Mouse (Mus musculus): Measurements from ENCODE around the gene Fam129b. TPM values are rescaled to one million over a fixed set of nuclear protein-coding genes. Genes with fewer than 3 reads are reported as not detected.

Gene Fam129b
- polyA plus RNA-seq, 1 experiment from 2014 or later: 23.5 TPM

DNA sequence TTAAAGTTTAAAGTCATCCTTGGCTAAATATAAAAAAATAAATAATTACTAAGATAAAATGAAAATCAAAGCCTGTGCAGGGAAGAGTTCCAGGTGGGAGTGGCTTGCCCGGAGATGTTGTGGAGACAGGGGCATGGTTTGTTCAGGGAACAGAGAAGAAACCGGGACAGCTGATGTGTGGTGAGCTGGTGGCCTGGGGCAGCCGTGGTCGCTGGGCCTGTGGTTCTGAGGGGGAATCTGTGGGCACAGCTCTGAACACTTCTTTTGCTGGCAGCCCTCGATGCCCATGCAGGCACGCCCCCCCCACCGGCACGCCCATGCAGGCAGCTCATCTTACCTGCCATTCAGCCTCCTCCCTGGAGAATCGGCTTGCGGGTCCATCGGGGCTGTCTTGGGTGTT is 71.5 kb downstream of the Fam129b start:
- no peak for DNase-seq (ENCODE audit: low spot score)
- H3K36me3 ChIP-seq: peaks cover 75% of the 10 kb centered on the region
- H3K27me3 ChIP-seq (ENCODE audit: low read depth, poor library complexity, severe bottlenecking): no peaks in the 10 kb centered on the region
- no peaks in the 10 kb centered on the region for H3K9me3 ChIP-seq (replicated peaks)
- H3K27ac ChIP-seq (replicated peaks): no peak overlapping the region
- no peak overlapping the region for H3K4me3 ChIP-seq
- 94% methylated on average over 11 of the region's 11 CpGs for WGBS
- H3K4me1 ChIP-seq: no peaks in the 10 kb centered on the region

DNA sequence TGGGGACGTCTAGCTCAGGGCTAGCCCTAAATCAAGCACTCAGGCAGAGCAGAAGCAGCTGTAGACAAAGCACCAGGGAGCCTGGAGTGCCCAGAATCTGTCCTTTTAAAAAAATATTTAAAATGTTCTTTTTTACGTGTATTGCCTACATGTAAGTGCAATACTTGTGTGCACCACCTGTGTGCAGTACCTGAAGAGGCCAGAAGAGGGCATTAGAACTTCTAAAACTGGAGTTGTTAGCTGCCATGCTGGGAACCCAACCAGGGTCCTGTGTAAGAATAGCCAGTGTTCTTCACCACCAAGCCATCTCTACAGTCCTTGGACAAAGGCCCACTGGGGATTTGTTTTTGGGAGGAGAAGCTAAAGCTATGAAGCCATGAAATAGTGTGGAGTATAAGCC is 78.7 kb downstream of the Fam129b start:
- Histone ChIP-seq H3K4me1 (no peaks in the 10 kb centered on the region), H3K4me3 (no peak overlapping the region), H3K9me3 (replicated peaks) (peaks cover 5% of the 10 kb centered on the region), H3K27ac (replicated peaks) (no peak overlapping the region), H3K27me3 (ENCODE audit: low read depth, poor library complexity, severe bottlenecking) (no peaks in the 10 kb centered on the region), H3K36me3 (peaks cover 81% of the 10 kb centered on the region)
- no peak for DNase-seq (ENCODE audit: low spot score)
- 90% methylated on average over 2 of the region's 2 CpGs for WGBS

DNA sequence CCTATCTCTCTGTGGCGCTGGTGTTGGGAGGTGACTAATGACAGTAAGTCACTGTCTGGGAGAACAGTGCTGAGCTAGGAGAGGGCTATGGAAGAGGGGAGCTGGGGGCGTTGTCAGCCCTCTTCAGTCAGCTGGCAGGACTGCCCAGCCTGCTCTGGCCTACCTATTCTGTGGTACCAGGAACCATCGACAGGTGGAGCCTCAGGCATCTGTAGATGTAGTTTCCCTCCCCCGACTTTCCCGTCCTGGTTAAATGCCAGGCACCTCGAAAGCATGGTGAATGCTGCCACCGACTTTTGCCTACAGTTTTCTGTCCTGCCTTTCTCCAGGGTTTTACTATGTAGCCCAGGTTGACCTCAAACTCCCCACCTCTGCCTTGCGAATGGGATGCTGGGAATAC is 81.4 kb downstream of the Fam129b start:
- Histone ChIP-seq H3K4me3 (no peak overlapping the region), H3K27ac (replicated peaks) (no peak overlapping the region), H3K4me1 (peaks cover 15% of the 10 kb centered on the region), H3K36me3 (peaks cover 58% of the 10 kb centered on the region), H3K9me3 (replicated peaks) (peaks cover 5% of the 10 kb centered on the region), H3K27me3 (ENCODE audit: low read depth, poor library complexity, severe bottlenecking) (no peaks in the 10 kb centered on the region)
- WGBS: 67% methylated on average over 8 of the region's 8 CpGs
- no peak for DNase-seq (ENCODE audit: low spot score)

DNA sequence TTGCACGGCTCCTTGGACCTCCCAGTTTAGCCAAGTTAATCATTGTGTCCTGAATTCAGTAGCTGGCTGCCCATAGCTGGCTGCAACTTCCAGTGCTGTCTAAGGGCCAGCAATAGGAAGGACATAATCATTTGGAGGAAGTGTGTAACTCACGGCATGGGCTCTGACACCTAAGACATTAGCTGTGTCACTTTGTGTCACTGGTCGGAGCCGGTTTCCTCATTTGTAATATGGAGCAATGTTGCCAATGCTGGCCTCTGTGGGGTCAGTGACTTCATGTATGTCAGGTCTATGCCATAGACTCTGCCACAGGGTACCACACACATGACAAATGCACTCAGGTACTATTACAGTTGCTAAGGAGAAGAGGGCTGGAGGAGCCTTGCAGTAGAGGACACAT is 84.4 kb downstream of the Fam129b start:
- peaks cover 42% of the 10 kb centered on the region for H3K4me1 ChIP-seq
- no peaks in the 10 kb centered on the region for H3K9me3 ChIP-seq (replicated peaks)
- H3K4me3 ChIP-seq: peak overlapping the region; percentile 82
- no peaks in the 10 kb centered on the region for H3K27me3 ChIP-seq (ENCODE audit: low read depth, poor library complexity, severe bottlenecking)
- peaks cover 59% of the 10 kb centered on the region for H3K36me3 ChIP-seq
- DNase-seq (ENCODE audit: low spot score): no peak
- no peak overlapping the region; the same call in 1 of the 2 replicates for H3K27ac ChIP-seq (replicated peaks)
- 92% methylated on average over 4 of the region's 4 CpGs for WGBS

DNA sequence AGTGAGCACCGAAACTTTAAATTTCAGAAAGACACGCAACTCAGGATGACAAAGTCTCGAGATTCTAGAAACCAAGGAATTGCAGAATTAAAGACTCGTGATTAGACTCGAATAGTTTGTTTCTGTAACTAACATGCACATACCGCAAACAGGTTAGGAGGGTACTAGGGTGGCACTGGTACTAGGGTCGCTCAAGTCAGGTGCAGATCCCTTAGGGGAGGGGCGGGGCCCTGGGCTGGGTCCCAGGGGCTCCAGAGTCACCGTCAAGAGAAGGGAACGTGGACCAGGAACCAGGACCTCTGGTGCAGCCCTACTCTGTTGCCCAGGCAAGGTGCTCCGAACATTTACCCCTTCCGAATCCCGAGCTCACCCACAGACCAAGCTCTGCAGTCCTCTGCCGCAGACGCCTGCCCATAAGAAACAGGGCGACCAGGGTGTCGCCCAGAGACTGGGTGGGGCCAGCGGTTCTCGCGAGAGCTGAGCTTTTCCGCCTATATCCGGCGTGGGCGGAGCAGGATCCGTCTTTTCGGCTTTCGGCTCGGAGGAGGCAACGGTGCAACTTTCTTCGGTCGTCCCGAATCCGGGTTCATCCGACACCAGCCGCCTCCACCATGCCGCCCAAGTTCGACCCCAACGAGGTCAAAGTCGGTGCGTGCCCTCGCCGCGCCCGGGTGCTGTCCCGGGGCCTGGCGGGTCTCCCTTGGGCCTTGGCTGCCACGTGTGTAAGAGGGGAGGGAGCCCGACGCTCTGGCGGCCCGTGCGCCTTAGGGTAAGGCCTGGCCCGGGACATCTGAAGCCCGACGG is 85.5 kb downstream of the Fam129b start, which contains the start of the genes Rpl12 and Lrsam1:
Gene Rpl12 (plus strand): TSS at position 368 of the 804 bp plus-strand sequence.
Gene Lrsam1 (minus strand): TSS at position 423 of the 804 bp plus-strand sequence.
- Histone ChIP-seq H3K27ac (replicated peaks) (peak within 1 kb of the TSS; percentile 92), H3K36me3 (peaks cover 48% of the 10 kb centered on the region), H3K4me1 (peaks cover 54% of the 10 kb centered on the region), H3K9me3 (replicated peaks) (no peaks in the 10 kb centered on the region), H3K27me3 (ENCODE audit: low read depth, poor library complexity, severe bottlenecking) (no peaks in the 10 kb centered on the region), H3K4me3 (peak within 1 kb of the TSS; percentile 82)
- WGBS: 3% methylated on average over 55 of the region's 55 CpGs
- peak; percentile 91 for DNase-seq (ENCODE audit: low spot score)

DNA sequence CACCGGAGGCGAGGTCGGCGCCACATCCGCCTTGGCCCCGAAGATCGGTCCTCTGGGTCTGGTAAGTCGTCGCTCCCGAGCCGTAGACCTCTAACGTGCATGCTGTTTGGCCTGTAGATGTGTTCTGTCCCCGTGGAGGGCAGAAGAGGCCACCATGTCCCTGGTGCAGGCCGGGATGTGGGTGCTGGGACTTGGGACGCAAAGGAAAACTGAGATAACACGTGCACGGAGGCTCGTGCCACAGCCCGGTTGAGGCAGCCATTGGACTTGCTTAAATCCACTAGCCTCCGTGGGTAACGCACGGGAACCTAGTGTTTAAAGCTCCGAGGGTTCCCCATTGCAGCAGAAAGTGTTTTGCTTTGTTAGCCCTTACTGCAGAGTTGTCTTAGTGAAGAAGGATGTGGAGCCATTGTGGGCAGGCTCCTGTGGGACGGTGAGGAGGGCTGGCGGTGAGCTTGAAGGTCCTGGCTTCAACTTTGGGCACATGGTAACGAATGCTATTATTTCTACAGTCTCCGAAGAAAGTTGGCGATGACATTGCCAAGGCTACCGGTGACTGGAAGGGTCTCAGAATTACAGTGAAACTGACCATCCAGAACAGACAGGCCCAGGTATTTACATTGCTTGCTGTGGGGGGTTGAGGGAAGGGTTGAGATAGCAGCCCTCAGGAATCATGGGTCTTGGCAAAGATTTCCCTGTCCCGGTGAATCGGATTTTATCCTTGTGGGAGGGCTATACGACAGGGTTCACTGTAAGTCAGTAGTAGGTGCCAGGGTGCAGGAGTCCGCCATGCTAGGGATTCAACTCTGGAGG is 86.4 kb downstream of the Fam129b start:
- under 1% methylated on average over 33 of the region's 33 CpGs for WGBS
- peaks cover 40% of the 10 kb centered on the region for H3K36me3 ChIP-seq
- DNase-seq (ENCODE audit: low spot score): no peak
- H3K27me3 ChIP-seq (ENCODE audit: low read depth, poor library complexity, severe bottlenecking): no peaks in the 10 kb centered on the region
- H3K4me3 ChIP-seq: peak overlapping the region; percentile 82
- no peaks in the 10 kb centered on the region for H3K9me3 ChIP-seq (replicated peaks)
- peaks cover 59% of the 10 kb centered on the region for H3K4me1 ChIP-seq
- H3K27ac ChIP-seq (replicated peaks): peak overlapping the region; percentile 92

DNA sequence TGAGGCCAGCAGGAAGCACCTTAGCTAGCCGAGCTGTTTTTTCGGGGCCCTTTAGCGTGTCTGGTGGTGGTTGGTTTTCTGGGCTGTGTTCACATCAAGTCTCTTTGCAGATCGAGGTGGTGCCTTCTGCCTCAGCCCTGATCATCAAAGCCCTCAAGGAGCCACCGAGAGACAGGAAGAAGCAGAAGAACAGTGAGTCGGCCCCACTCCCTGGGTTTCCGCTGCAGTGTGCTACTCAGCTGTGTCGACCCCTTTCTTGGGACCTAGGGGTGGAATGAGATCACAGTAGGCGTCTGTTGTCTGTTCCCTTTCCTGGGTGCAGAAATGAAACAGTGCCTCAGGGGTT is 86.9 kb downstream of the Fam129b start:
- Histone ChIP-seq H3K27me3 (ENCODE audit: low read depth, poor library complexity, severe bottlenecking) (no peaks in the 10 kb centered on the region), H3K9me3 (replicated peaks) (no peaks in the 10 kb centered on the region), H3K4me3 (peak overlapping the region; percentile 82), H3K4me1 (peaks cover 65% of the 10 kb centered on the region), H3K36me3 (peaks cover 36% of the 10 kb centered on the region), H3K27ac (replicated peaks) (peak overlapping the region; percentile 92)
- DNase-seq (ENCODE audit: low spot score): no peak
- WGBS: 8% methylated on average over 9 of the region's 9 CpGs

DNA sequence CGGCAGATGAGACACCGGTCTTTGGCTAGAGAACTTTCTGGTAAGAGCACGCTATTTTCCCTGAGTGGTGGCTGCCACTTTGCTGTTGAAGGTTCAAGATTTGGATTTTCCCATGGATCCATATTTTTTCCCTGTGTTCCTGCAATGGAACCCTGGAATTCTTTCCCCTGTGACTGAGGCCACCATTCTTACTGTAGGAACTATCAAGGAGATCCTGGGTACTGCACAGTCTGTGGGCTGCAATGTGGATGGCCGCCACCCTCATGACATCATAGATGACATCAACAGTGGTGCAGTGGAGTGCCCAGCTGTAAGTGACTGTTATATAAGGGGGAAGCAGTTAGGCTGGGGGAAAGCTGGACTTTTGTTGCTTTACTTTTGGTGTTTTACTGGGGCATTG is 87.6 kb downstream of the Fam129b start:
- Histone ChIP-seq H3K27ac (replicated peaks) (no peak overlapping the region), H3K4me3 (peak overlapping the region; percentile 82), H3K27me3 (ENCODE audit: low read depth, poor library complexity, severe bottlenecking) (no peaks in the 10 kb centered on the region), H3K9me3 (replicated peaks) (no peaks in the 10 kb centered on the region), H3K36me3 (peaks cover 31% of the 10 kb centered on the region), H3K4me1 (peaks cover 68% of the 10 kb centered on the region)
- DNase-seq (ENCODE audit: low spot score): no peak
- 69% methylated on average over 4 of the region's 4 CpGs for WGBS

DNA sequence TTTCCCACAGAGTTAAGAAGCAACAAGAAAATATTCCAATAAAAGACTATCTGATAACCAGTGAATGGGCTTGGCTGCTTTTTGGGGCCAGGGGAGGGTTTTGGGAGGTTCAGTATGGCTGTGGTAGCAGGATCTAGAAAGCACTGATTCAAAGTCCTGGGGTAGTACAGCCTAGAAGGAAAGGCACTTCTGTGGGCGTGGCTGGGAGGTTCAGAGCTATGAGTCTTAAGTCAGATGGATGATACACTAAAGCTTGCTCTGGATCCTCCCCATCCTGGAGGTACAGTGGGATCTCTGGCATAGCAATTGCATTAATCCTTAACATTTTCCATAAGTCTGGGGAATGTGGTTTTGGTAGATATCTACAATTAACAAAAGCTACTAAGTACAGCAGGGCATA is 88.1 kb downstream of the Fam129b start:
- Histone ChIP-seq H3K9me3 (replicated peaks) (no peaks in the 10 kb centered on the region), H3K4me1 (peaks cover 68% of the 10 kb centered on the region), H3K27ac (replicated peaks) (no peak overlapping the region), H3K4me3 (peak overlapping the region; percentile 82), H3K27me3 (ENCODE audit: low read depth, poor library complexity, severe bottlenecking) (no peaks in the 10 kb centered on the region), H3K36me3 (peaks cover 30% of the 10 kb centered on the region)
- no peak for DNase-seq (ENCODE audit: low spot score)
- 57% methylated on average over 1 of the region's 1 CpGs for WGBS

DNA sequence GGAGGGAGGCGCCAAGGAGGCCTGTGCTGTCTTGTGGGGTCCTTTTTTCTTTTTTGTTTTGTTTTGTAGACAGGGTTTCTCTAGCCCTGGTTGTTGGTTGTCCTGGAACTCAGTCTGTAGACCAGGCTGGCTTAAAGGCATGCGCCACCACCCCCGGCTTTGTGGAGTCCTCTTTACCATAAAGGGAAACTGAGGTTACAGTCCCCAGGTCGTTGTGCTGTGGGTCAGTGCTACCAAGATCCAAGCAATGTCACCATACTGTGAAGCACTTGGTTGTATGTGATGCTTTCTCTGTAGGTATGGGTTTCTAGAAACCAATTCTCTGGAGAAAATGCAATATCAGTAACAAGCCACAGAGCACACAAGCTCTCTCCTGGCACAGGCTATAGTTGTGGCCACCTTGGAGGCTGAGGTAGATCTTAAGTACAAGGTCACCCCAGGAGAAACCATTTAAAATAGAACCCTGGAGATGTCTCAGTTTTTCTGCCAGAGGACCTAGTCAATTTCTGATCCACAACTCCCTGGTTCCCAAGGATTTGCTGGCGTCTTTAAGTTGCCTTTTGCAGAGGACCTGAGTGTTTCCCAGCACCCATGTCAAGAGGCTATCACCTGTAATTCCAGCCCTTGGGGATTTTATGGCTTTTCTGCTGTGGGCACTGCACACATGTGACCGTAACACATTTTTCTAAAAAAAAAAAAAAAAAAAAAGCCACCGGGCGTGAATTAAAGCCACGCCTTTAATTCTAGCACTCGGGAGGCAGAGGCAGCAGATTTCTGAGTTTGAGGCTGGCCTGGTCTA is 88.9 kb downstream of the Fam129b start:
- Histone ChIP-seq H3K4me3 (peak overlapping the region; percentile 82; the same call in 1 of the 2 replicates), H3K27ac (replicated peaks) (no peak overlapping the region), H3K9me3 (replicated peaks) (no peaks in the 10 kb centered on the region), H3K27me3 (ENCODE audit: low read depth, poor library complexity, severe bottlenecking) (no peaks in the 10 kb centered on the region), H3K36me3 (peaks cover 29% of the 10 kb centered on the region), H3K4me1 (peaks cover 68% of the 10 kb centered on the region)
- no peak for DNase-seq (ENCODE audit: low spot score)
- WGBS: 25% methylated on average over 10 of the region's 10 CpGs

DNA sequence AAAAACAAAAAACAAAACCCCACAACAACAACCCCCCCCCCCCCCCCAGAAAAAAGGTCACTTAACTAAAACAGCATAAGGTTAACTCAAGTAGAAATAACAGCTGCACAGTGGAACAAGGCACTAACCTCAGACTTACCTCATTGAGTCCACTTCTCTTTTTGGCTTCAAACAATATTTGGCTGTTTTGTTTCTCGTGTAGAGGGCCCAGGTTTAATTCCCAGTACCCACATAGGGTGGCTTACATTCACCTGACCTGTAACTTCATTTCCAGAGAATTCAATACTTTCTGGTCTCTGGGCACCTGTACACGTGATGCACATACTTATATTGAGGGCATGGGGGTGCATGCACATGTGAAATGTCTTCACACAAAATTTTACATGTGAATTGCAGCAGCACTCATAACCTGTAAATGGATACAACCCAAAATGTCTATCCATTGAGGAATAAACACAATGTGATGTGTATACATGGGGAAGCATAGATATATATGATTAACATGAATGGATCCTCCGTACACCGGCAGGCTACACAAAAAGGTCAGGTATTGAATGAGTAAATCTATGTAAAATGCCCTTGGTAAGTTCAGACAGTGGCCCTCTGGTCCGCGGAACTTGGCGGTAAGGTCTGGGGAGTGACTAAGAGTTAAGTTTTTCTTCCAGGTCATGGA is 89.7 kb downstream of the Fam129b start:
- H3K36me3 ChIP-seq: peaks cover 29% of the 10 kb centered on the region
- H3K4me1 ChIP-seq: peaks cover 61% of the 10 kb centered on the region
- H3K27ac ChIP-seq (replicated peaks): no peak overlapping the region
- WGBS: 15% methylated on average over 7 of the region's 7 CpGs
- no peaks in the 10 kb centered on the region for H3K27me3 ChIP-seq (ENCODE audit: low read depth, poor library complexity, severe bottlenecking)
- H3K9me3 ChIP-seq (replicated peaks): no peaks in the 10 kb centered on the region
- H3K4me3 ChIP-seq: peak overlapping the region; percentile 74
- no peak for DNase-seq (ENCODE audit: low spot score)

DNA sequence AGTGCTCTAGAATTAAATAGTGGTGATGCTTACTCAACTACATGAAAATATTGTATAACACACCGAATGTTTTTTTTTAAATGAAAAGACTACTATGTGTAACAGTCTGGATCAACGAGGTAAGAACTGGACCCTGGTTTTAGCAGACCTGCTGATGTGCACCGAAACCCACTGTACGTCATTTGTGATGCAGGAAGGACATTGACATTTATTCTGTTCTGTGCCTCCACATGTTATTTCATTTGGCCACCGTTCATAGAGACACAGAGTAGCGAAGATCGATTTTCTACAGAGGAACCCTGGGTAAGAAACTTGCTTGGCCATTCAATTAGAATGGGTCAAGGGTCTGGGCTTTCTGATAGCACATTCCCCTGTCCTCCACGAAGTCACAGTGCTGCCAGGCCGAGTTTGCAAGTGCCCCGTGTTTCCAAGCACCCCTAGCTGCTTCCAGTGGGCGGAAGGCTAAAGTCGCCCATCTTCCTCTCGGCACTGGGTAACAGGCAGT is 90.3 kb downstream of the Fam129b start:
- DNase-seq (ENCODE audit: low spot score): no peak
- Histone ChIP-seq H3K27me3 (ENCODE audit: low read depth, poor library complexity, severe bottlenecking) (no peaks in the 10 kb centered on the region), H3K27ac (replicated peaks) (peak overlapping the region; percentile 93), H3K36me3 (peaks cover 29% of the 10 kb centered on the region), H3K4me3 (peak overlapping the region; percentile 74), H3K4me1 (peaks cover 55% of the 10 kb centered on the region), H3K9me3 (replicated peaks) (no peaks in the 10 kb centered on the region)
- 11% methylated on average over 13 of the region's 13 CpGs for WGBS
